ENCODE assay signal across 18 mouse cellular contexts in the genomic region with DNA sequence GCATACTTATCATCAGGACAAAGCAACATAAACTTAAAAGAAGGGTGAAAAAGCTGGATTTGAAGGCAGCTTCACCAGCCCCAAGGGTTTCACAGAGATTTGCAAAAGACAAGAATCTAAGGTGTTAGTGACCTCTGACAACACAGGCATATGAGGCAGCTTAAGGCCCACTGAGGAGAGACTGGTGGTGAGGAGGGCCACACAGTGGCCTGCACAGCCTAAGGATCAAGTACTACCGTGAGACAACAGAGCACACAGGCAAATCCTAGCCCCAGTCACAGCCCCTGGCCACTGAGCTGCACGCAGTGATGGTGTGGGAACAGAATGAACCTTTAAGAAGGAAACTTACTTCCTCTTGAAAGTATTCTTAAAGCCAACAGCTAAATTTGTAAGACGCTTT. TPM values are rescaled to one million over a fixed set of nuclear protein-coding genes. Genes with fewer than 3 reads are reported as not detected.
DNase-seq lines count a peak whose midpoint lies in the region; ATAC-seq and TF ChIP-seq lines count a peak whose summit lies in the region.
"Had no signal": no experiment of that assay in that cellular context is flagged by ENCODE, and none has a peak within 500 bp of the region (broad histone marks: within the 10 kb centered on the region; RNA-seq: fewer than 3 reads in every experiment).

No protein-coding gene starts in this region.

- ATAC-seq in hindbrain, postnatal 0 days = no peak
- ATAC-seq in stomach, embryonic 16.5 days (ENCODE audit: insufficient read depth, low FRiP score) = no peak
- ATAC-seq in stomach, postnatal 0 days (ENCODE audit: low FRiP score, low TSS enrichment) = no peak
- ATAC-seq in neutrophil, adult 5-6 weeks (ENCODE audit: extremely low read depth, insufficient number of reproducible peaks, low FRiP score, poor library complexity, severe bottlenecking) = 0 out of 2 replicates have a peak, but pooled peaks have one; percentile 14

- no peak for TF ChIP-seq EP300 in stomach, postnatal 0 days (optimal IDR thresholded peaks at IDR 0.05)

- H3K36me3 ChIP-seq in hindbrain, postnatal 0 days (ENCODE audit: insufficient read depth, low read length) = peaks cover 3% of the 10 kb centered on the region; the same call in 1 of the 2 replicates
- peaks cover 62% of the 10 kb centered on the region for H3K36me3 ChIP-seq in hindbrain, embryonic 10.5 days
- H3K36me3 ChIP-seq in stomach, embryonic 16.5 days (ENCODE audit: control insufficient read depth, insufficient read depth, low read length) = peaks cover 11% of the 10 kb centered on the region
- peaks cover 4% of the 10 kb centered on the region; the same call in 1 of the 2 replicates for H3K36me3 ChIP-seq in stomach, postnatal 0 days (ENCODE audit: control insufficient read depth, insufficient read depth, low read length)
- H3K36me3 ChIP-seq in limb, embryonic 10.5 days = peaks cover 77% of the 10 kb centered on the region

- H3K27ac ChIP-seq in hindbrain, postnatal 0 days = 0 out of 2 replicates have a peak overlapping the region, but pooled peaks have one; percentile 37
- H3K27ac ChIP-seq in hindbrain, embryonic 10.5 days = no peak overlapping the region
- H3K27ac ChIP-seq in stomach, embryonic 16.5 days (ENCODE audit: low read length) = peak overlapping the region; percentile 32
- no peak overlapping the region for H3K27ac ChIP-seq in stomach, postnatal 0 days (replicated peaks)
- peak overlapping the region; percentile 62 for H3K27ac ChIP-seq in brown adipose tissue, adult 24 weeks (replicated peaks; ENCODE audit: low read depth, low read length)
- H3K27ac ChIP-seq in limb, embryonic 10.5 days = no peak overlapping the region
- H3K27ac ChIP-seq: hindbrain, embryonic 14.5 days had no signal

- no peaks in the 10 kb centered on the region for H3K9me3 ChIP-seq in hindbrain, postnatal 0 days (ENCODE audit: low read length)
- no peaks in the 10 kb centered on the region for H3K9me3 ChIP-seq in hindbrain, embryonic 10.5 days
- H3K9me3 ChIP-seq in stomach, embryonic 16.5 days (replicated peaks; ENCODE audit: control insufficient read depth, low read length) = no peaks in the 10 kb centered on the region
- H3K9me3 ChIP-seq in stomach, postnatal 0 days (ENCODE audit: control insufficient read depth, low read length) = no peaks in the 10 kb centered on the region
- no peaks in the 10 kb centered on the region for H3K9me3 ChIP-seq in limb, embryonic 10.5 days (replicated peaks)

- TF ChIP-seq CTCF in hindbrain, postnatal 0 days (IDR thresholded peaks at IDR 0.05; ENCODE audit: low read depth) = no peak
- TF ChIP-seq CTCF in stomach, postnatal 0 days (IDR thresholded peaks at IDR 0.05; ENCODE audit: low read depth) = no peak

- no peak overlapping the region for H3K4me3 ChIP-seq in hindbrain, postnatal 0 days (ENCODE audit: low read length)
- H3K4me3 ChIP-seq in hindbrain, embryonic 10.5 days = no peak overlapping the region
- no peak overlapping the region for H3K4me3 ChIP-seq in stomach, embryonic 16.5 days (replicated peaks; ENCODE audit: low read length)
- no peak overlapping the region for H3K4me3 ChIP-seq in stomach, postnatal 0 days (ENCODE audit: low read depth, low read length)
- no peak overlapping the region for H3K4me3 ChIP-seq in brown adipose tissue, adult 24 weeks (ENCODE audit: insufficient read depth, low read depth, low read length)
- H3K4me3 ChIP-seq in limb, embryonic 10.5 days = no peak overlapping the region
- H3K4me3 ChIP-seq: myocyte had no signal

- no peaks in the 10 kb centered on the region for H3K27me3 ChIP-seq in hindbrain, postnatal 0 days (ENCODE audit: insufficient read depth, low read length)
- H3K27me3 ChIP-seq in hindbrain, embryonic 10.5 days (ENCODE audit: insufficient read depth, poor library complexity, severe bottlenecking) = no peaks in the 10 kb centered on the region
- no peaks in the 10 kb centered on the region for H3K27me3 ChIP-seq in stomach, embryonic 16.5 days (ENCODE audit: control insufficient read depth, insufficient read depth, low read length)
- H3K27me3 ChIP-seq in stomach, postnatal 0 days (ENCODE audit: control insufficient read depth, insufficient read depth, low read length) = no peaks in the 10 kb centered on the region
- H3K27me3 ChIP-seq in limb, embryonic 10.5 days (ENCODE audit: low read depth, poor library complexity, severe bottlenecking) = no peaks in the 10 kb centered on the region

- no peak overlapping the region for H3K9ac ChIP-seq in hindbrain, postnatal 0 days (replicated peaks; ENCODE audit: low read length)
- H3K9ac ChIP-seq in stomach, embryonic 16.5 days (ENCODE audit: low read length) = no peak overlapping the region
- no peak overlapping the region for H3K9ac ChIP-seq in stomach, postnatal 0 days (ENCODE audit: low read length)
- H3K9ac ChIP-seq: hindbrain, embryonic 14.5 days had no signal

- WGBS in hindbrain, postnatal 0 days = 76% methylated on average over 3 of the region's 3 CpGs
- WGBS in hindbrain, embryonic 10.5 days = 89% methylated on average over 3 of the region's 3 CpGs
- 73% methylated on average over 3 of the region's 3 CpGs for WGBS in stomach, embryonic 16.5 days
- WGBS in stomach, postnatal 0 days = 83% methylated on average over 3 of the region's 3 CpGs
- 88% methylated on average over 3 of the region's 3 CpGs for WGBS in limb, embryonic 10.5 days

- H3K4me2 ChIP-seq in hindbrain, postnatal 0 days (ENCODE audit: low read depth, low read length) = no peak overlapping the region
- no peak overlapping the region for H3K4me2 ChIP-seq in stomach, embryonic 16.5 days (ENCODE audit: low read depth, low read length)
- H3K4me2 ChIP-seq in stomach, postnatal 0 days (replicated peaks; ENCODE audit: low read depth) = no peak overlapping the region
- H3K4me2 ChIP-seq: hindbrain, embryonic 14.5 days had no signal

- H3K4me1 ChIP-seq in hindbrain, postnatal 0 days (ENCODE audit: insufficient read depth, low read length) = 0 out of 2 replicates have a peak, but pooled peaks cover 4% of the 10 kb centered on the region
- H3K4me1 ChIP-seq in hindbrain, embryonic 10.5 days (replicated peaks) = no peaks in the 10 kb centered on the region
- peaks cover 13% of the 10 kb centered on the region; the same call in 1 of the 2 replicates for H3K4me1 ChIP-seq in stomach, embryonic 16.5 days (ENCODE audit: control insufficient read depth, insufficient read depth, low read length)
- H3K4me1 ChIP-seq in stomach, postnatal 0 days (replicated peaks; ENCODE audit: control insufficient read depth, insufficient read depth) = no peaks in the 10 kb centered on the region; the same call in 1 of the 2 replicates
- peaks cover 24% of the 10 kb centered on the region for H3K4me1 ChIP-seq in brown adipose tissue, adult 24 weeks (ENCODE audit: control insufficient read depth, insufficient read depth, insufficient read length, low read length)
- H3K4me1 ChIP-seq in limb, embryonic 10.5 days = no peaks in the 10 kb centered on the region

- no peak for DNase-seq in hindbrain, postnatal 0 days (ENCODE audit: low spot score)
- no peak for DNase-seq in hindbrain, embryonic 10.5 days (ENCODE audit: low spot score)
- DNase-seq in stomach, postnatal 0 days (ENCODE audit: low spot score) = no peak
- DNase-seq in limb, embryonic 10.5 days (ENCODE audit: low spot score) = no peak
- no peak for DNase-seq in retina, postnatal 1 day
- DNase-seq: adrenal gland, postnatal 10 days; cerebellum, postnatal 10 days; layer of hippocampus, adult 9-11 months; lung, adult 2 months; right cerebral cortex, adult 18-20 months had no signal

RNA-seq across cellular contexts. Expression of a gene that starts 17.9 kb away (rescaled TPM):
- 52.6 and 59.3 TPM in 2 replicates for total RNA-seq in hindbrain, postnatal 0 days (2014; rRNA removed)
- 8.1 and 8.4 TPM in 2 replicates for polyA plus RNA-seq in hindbrain, postnatal 0 days (2015; fragmentation: Nextera tagmentation; extraction: Ambion mirVana)
- polyA plus RNA-seq in hindbrain, embryonic 10.5 days (2016; fragmentation: Nextera tagmentation; extraction: Ambion mirVana) = 10.4 and 10.7 TPM in 2 replicates
- polyA plus RNA-seq in stomach, embryonic 16.5 days (2015; fragmentation: Nextera tagmentation; extraction: Ambion mirVana) = 10.9 and 11.3 TPM in 2 replicates
- polyA plus RNA-seq in stomach, postnatal 0 days (2015; fragmentation: Nextera tagmentation; extraction: Ambion mirVana) = 6.7 and 7.5 TPM in 2 replicates
- polyA plus RNA-seq in brown adipose tissue, adult 24 weeks (2012; ENCODE audit: insufficient read depth, insufficient read length, missing spikeins) = 48.2 and 54.0 TPM in 2 replicates
- 231 and 247 TPM in 2 replicates for total RNA-seq in neutrophil, adult 5-6 weeks (2017)
- 8.7 and 10.6 TPM in 2 replicates for polyA plus RNA-seq in limb, embryonic 10.5 days (2016; fragmentation: Nextera tagmentation; extraction: Ambion mirVana)

RNA-seq across cellular contexts. Expression of a gene that starts 34.3 kb away (rescaled TPM):
- total RNA-seq in hindbrain, postnatal 0 days (2014; rRNA removed) = not detected in 2 replicates
- not detected in 2 replicates for polyA plus RNA-seq in hindbrain, postnatal 0 days (2015; fragmentation: Nextera tagmentation; extraction: Ambion mirVana)
- polyA plus RNA-seq in hindbrain, embryonic 10.5 days (2016; fragmentation: Nextera tagmentation; extraction: Ambion mirVana) = not detected in 2 replicates
- not detected in 2 replicates for polyA plus RNA-seq in stomach, embryonic 16.5 days (2015; fragmentation: Nextera tagmentation; extraction: Ambion mirVana)
- polyA plus RNA-seq in stomach, postnatal 0 days (2015; fragmentation: Nextera tagmentation; extraction: Ambion mirVana) = not detected in 2 replicates
- polyA plus RNA-seq in brown adipose tissue, adult 24 weeks (2012; ENCODE audit: insufficient read depth, insufficient read length, missing spikeins) = not detected in 2 replicates
- total RNA-seq in neutrophil, adult 5-6 weeks (2017) = not detected in 2 replicates
- polyA plus RNA-seq in limb, embryonic 10.5 days (2016; fragmentation: Nextera tagmentation; extraction: Ambion mirVana) = not detected in 2 replicates
- total RNA-seq: adrenal gland, postnatal 10 days had no signal
- polyA plus RNA-seq: embryonic facial prominence, embryonic 14.5 days; frontal cortex, adult 2 months; hindbrain, embryonic 14.5 days; lung, adult 2 months; myocyte; urinary bladder, adult 2 months had no signal

RNA-seq across cellular contexts. Expression of a gene that starts 35.7 kb away (rescaled TPM):
- 7.7 and 10.8 TPM in 2 replicates for total RNA-seq in hindbrain, postnatal 0 days (2014; rRNA removed)
- polyA plus RNA-seq in hindbrain, postnatal 0 days (2015; fragmentation: Nextera tagmentation; extraction: Ambion mirVana) = 7.8 and 10.1 TPM in 2 replicates
- polyA plus RNA-seq in hindbrain, embryonic 10.5 days (2016; fragmentation: Nextera tagmentation; extraction: Ambion mirVana) = 10.6 and 11.5 TPM in 2 replicates
- 51.8 and 57.3 TPM in 2 replicates for polyA plus RNA-seq in stomach, embryonic 16.5 days (2015; fragmentation: Nextera tagmentation; extraction: Ambion mirVana)
- polyA plus RNA-seq in stomach, postnatal 0 days (2015; fragmentation: Nextera tagmentation; extraction: Ambion mirVana) = 18.0 and 19.5 TPM in 2 replicates
- 1.3 and 2.5 TPM in 2 replicates for polyA plus RNA-seq in brown adipose tissue, adult 24 weeks (2012; ENCODE audit: insufficient read depth, insufficient read length, missing spikeins)
- 5.9 and 7.0 TPM in 2 replicates for total RNA-seq in neutrophil, adult 5-6 weeks (2017)
- polyA plus RNA-seq in limb, embryonic 10.5 days (2016; fragmentation: Nextera tagmentation; extraction: Ambion mirVana) = 10.4 and 18.0 TPM in 2 replicates

RNA-seq across cellular contexts. Expression of a gene that starts 35.7 kb away (rescaled TPM):
- 3.0 and 7.9 TPM in 2 replicates for total RNA-seq in hindbrain, postnatal 0 days (2014; rRNA removed)
- polyA plus RNA-seq in hindbrain, postnatal 0 days (2015; fragmentation: Nextera tagmentation; extraction: Ambion mirVana) = 15.4 and 19.1 TPM in 2 replicates
- 29.3 and 40.6 TPM in 2 replicates for polyA plus RNA-seq in hindbrain, embryonic 10.5 days (2016; fragmentation: Nextera tagmentation; extraction: Ambion mirVana)
- polyA plus RNA-seq in stomach, embryonic 16.5 days (2015; fragmentation: Nextera tagmentation; extraction: Ambion mirVana) = 17.6 and 20.0 TPM in 2 replicates
- 15.3 and 16.3 TPM in 2 replicates for polyA plus RNA-seq in stomach, postnatal 0 days (2015; fragmentation: Nextera tagmentation; extraction: Ambion mirVana)
- polyA plus RNA-seq in brown adipose tissue, adult 24 weeks (2012; ENCODE audit: insufficient read depth, insufficient read length, missing spikeins) = 6.9 and 8.4 TPM in 2 replicates
- total RNA-seq in neutrophil, adult 5-6 weeks (2017) = 13.1 and 15.6 TPM in 2 replicates
- 37.9 and 42.1 TPM in 2 replicates for polyA plus RNA-seq in limb, embryonic 10.5 days (2016; fragmentation: Nextera tagmentation; extraction: Ambion mirVana)

RNA-seq across cellular contexts. Expression of a gene that starts 35.8 kb away (rescaled TPM):
- total RNA-seq in hindbrain, postnatal 0 days (2014; rRNA removed) = 16.1 and 25.8 TPM in 2 replicates
- polyA plus RNA-seq in hindbrain, postnatal 0 days (2015; fragmentation: Nextera tagmentation; extraction: Ambion mirVana) = 16.4 and 20.1 TPM in 2 replicates
- polyA plus RNA-seq in hindbrain, embryonic 10.5 days (2016; fragmentation: Nextera tagmentation; extraction: Ambion mirVana) = 21.7 and 22.1 TPM in 2 replicates
- polyA plus RNA-seq in stomach, embryonic 16.5 days (2015; fragmentation: Nextera tagmentation; extraction: Ambion mirVana) = 20.1 and 22.0 TPM in 2 replicates
- 12.2 TPM in 2 replicates for polyA plus RNA-seq in stomach, postnatal 0 days (2015; fragmentation: Nextera tagmentation; extraction: Ambion mirVana)
- 8.6 and 10.6 TPM in 2 replicates for polyA plus RNA-seq in brown adipose tissue, adult 24 weeks (2012; ENCODE audit: insufficient read depth, insufficient read length, missing spikeins)
- 39.4 and 48.4 TPM in 2 replicates for total RNA-seq in neutrophil, adult 5-6 weeks (2017)
- 21.4 and 23.6 TPM in 2 replicates for polyA plus RNA-seq in limb, embryonic 10.5 days (2016; fragmentation: Nextera tagmentation; extraction: Ambion mirVana)

Comparison
In these comparisons a context has a peak if more than half of its experiments do, and no peak if none do; other contexts are left out.
1. H3K27ac ChIP-seq: peak in hindbrain, postnatal 0 days (single experiment), stomach, embryonic 16.5 days (single experiment) and brown adipose tissue, adult 24 weeks (single experiment); none in hindbrain, embryonic 10.5 days (single experiment), stomach, postnatal 0 days (single experiment) and limb, embryonic 10.5 days (single experiment).